Mouse (Mus musculus) liver, embryonic 16.5 days (tissue): Measurements from ENCODE around the gene Mrps23. TPM values are rescaled to one million over a fixed set of nuclear protein-coding genes. Genes with fewer than 3 reads are reported as not detected.

Experiments used
- polyA plus RNA-seq: library from polyadenylated mRNA; unstranded; fragments of >200 nt; fragmentation: Nextera tagmentation; extraction: Ambion mirVana; gene quantifications from 2 replicates; pipeline ENCODE4 v1.2.1, GENCODE M21; 2015

Mrps23 gene
- polyA plus RNA-seq, 1 experiment from 2014 or later, result 23.5 TPM

Other genes starting within 250 kb of the Mrps23 start
- gene Dynll2, start 216.9 kb upstream of the Mrps23 start, polyA plus RNA-seq, result 5.3 and 6.0 TPM in 2 replicates
- 101 and 102 TPM in 2 replicates for gene Srsf1, start 157.0 kb upstream of the Mrps23 start, polyA plus RNA-seq
- gene Vezf1, start 136.1 kb upstream of the Mrps23 start, polyA plus RNA-seq, result 7.3 and 7.7 TPM in 2 replicates
- gene Cuedc1, start 106.3 kb upstream of the Mrps23 start, polyA plus RNA-seq, result 0.33 and 0.57 TPM in 2 replicates
- not detected in 2 replicates for gene Ccdc182, start 89.7 kb downstream of the Mrps23 start, polyA plus RNA-seq